Mouse (Mus musculus): ENCODE measurements around the gene Mtss1l.

Gene Mtss1l

GRCm38 (mm10) chr8:110740629-110741175, 19.4 kb downstream of the Mtss1l start:
- in situ Hi-C loops (cut with MboI) = no loop called here

- in situ Hi-C loops (cut with MboI) = no loop called here
Measured at GRCm38 (mm10) chr8:110741816-110742451, 20.7 kb downstream of the Mtss1l start.

GRCm38 (mm10) chr8:110742452-110742818, 21.2 kb downstream of the Mtss1l start:
- in situ Hi-C loops (cut with MboI) = no loop called here

GRCm38 (mm10) chr8:110745162-110745561, 23.9 kb downstream of the Mtss1l start:
- in situ Hi-C loops (cut with MboI) = no loop called here

- in situ Hi-C loops (cut with MboI) = no loop called here
Measured at GRCm38 (mm10) chr8:110746661-110747060, 25.4 kb downstream of the Mtss1l start.

- in situ Hi-C loops (cut with MboI) = no loop called here
Measured at GRCm38 (mm10) chr8:110749500-110750170, 28.4 kb downstream of the Mtss1l start.

- in situ Hi-C loops (cut with MboI) = no loop called here
Measured at GRCm38 (mm10) chr8:110750269-110750668, 29.0 kb downstream of the Mtss1l start.

- in situ Hi-C loops (cut with MboI) = no loop called here
Measured at GRCm38 (mm10) chr8:110751490-110751889, 30.2 kb downstream of the Mtss1l start.

GRCm38 (mm10) chr8:110754713-110755112, 33.4 kb downstream of the Mtss1l start:
- in situ Hi-C loops (cut with MboI) = no loop called here

GRCm38 (mm10) chr8:110755511-110756170, 34.4 kb downstream of the Mtss1l start:
- in situ Hi-C loops (cut with MboI) = no loop called here

- in situ Hi-C loops (cut with MboI) = no loop called here
Measured at GRCm38 (mm10) chr8:110756196-110756595, 34.9 kb downstream of the Mtss1l start.

GRCm38 (mm10) chr8:110760280-110760940, 39.1 kb downstream of the Mtss1l start:
- in situ Hi-C loops (cut with MboI) = no loop called here

GRCm38 (mm10) chr8:110761185-110761584, 39.9 kb downstream of the Mtss1l start:
- in situ Hi-C loops (cut with MboI) = no loop called here

- in situ Hi-C loops (cut with MboI) = no loop called here
Measured at GRCm38 (mm10) chr8:110761988-110762387, 40.7 kb downstream of the Mtss1l start.

- in situ Hi-C loops (cut with MboI) = no loop called here
Measured at GRCm38 (mm10) chr8:110764671-110765070, 43.4 kb downstream of the Mtss1l start.

GRCm38 (mm10) chr8:110767261-110767660, 46.0 kb downstream of the Mtss1l start:
- in situ Hi-C loops (cut with MboI) = no loop called here

GRCm38 (mm10) chr8:110772452-110772851, 51.2 kb downstream of the Mtss1l start:
- in situ Hi-C loops (cut with MboI) = no loop called here

GRCm38 (mm10) chr8:110774047-110774446, 52.8 kb downstream of the Mtss1l start:
- in situ Hi-C loops (cut with MboI) = no loop called here

GRCm38 (mm10) chr8:110774725-110775124, 53.4 kb downstream of the Mtss1l start:
- in situ Hi-C loops (cut with MboI) = no loop called here

GRCm38 (mm10) chr8:110775316-110775715, 54.0 kb downstream of the Mtss1l start:
- in situ Hi-C loops (cut with MboI) = no loop called here

- in situ Hi-C loops (cut with MboI) = no loop called here
Measured at GRCm38 (mm10) chr8:110775721-110776120, 54.4 kb downstream of the Mtss1l start.

GRCm38 (mm10) chr8:110776335-110776734, 55.1 kb downstream of the Mtss1l start:
- in situ Hi-C loops (cut with MboI) = no loop called here

Measured in mature B cell (primary cell).